Mouse (Mus musculus) cerebellum, adult 18-20 months (tissue): ENCODE data around the gene Sorbs2.

Source experiments
- DNase-seq, 2 experiments: peaks; one replicate each; pipeline ENCODE4 v3.0.0; 2021

Sorbs2 gene

GRCm38 (mm10) chr8:45762982-45763689 lies 255.5 kb downstream of the Sorbs2 start:
- DNase-seq = no peak

DNA sequence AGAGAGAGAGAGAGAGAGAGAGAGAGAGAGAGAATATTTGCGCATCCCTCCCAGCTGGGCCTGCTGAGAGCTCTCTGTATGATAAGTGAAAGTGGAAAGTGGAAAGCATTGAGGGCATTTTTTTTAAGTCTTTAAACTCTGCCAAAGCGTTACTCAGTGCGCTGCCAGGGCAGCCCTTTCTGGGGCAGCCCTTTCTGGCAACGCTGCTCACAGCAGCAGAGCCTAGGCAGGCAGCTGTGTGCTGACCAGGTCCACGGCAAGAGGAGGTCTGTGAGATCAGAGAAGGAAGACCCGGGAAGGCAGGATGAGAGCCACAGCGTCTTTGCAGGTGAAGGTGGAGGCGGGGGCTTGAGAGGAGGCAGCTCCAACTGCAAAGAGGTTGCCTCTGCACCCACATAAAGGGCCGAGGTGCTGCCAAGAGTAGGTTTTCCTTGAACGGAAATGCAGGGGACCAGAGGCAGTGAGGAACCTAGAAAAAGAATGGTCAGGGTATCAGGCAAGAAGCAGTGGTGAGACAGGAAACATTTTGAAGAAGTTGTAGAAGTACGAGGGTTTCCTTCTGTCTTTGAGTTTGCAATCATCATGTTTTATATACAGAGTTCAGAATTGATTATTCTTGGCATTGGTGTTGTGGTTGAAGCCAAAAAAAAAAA lies 256.2 kb downstream of the Sorbs2 start:
- DNase-seq = no peak

DNA sequence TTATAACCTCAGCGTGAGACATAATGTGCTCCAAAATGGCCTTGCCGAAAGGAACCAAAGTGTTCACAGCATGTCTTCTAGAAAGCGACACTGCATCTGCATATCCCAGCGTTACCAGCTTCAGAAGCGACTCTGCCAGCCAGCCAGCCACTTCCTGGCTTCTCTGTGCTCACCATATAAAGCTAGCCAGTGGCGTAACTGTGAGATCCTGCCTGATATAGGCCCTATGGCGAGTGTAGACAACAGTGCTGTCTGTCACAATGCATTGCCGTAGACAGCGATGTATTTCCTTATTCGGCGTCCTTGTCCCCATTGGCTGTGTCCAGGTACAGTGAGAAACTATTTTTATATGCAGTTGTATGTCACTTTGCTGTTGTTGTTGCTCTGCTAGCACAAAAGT lies 258.6 kb downstream of the Sorbs2 start:
- DNase-seq = no peak

DNA sequence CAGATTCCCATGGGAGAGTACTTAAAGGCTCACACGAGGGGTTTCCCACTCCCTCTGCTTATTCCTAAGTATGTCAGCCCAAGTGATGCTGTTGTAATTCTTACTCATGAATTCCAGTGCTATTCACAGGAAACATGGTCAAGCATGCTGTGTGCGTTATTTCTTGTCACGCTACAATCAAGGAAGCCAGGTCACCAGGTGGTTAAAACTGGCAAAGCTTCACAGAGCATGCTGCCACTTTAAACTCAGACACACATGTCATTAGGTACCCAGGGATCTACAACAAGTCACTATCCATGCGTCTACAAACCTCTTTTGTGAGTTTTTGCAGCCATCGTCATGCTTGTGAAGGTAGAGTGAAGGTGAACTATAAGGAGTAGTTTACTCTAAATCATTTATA lies 267.3 kb downstream of the Sorbs2 start:
- DNase-seq = no peak

DNA sequence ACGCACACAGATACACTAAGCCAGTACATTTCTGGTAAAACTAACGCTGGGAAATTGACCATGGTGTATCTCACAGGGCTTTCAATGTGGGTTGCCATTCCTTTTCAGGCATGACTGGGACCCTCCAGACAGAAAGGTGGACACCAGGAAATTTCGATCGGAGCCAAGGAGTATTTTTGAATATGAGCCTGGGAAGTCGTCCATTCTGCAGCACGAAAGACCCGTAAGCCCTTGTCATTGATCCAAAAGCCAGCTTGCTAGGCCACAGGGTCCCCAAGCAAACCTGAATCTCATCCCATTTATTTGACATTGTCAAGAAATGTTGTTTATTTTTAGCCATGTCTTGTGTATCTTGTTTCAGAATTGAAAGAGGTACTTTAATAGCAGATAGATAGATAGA lies 267.9 kb downstream of the Sorbs2 start:
- no peak for DNase-seq

GRCm38 (mm10) chr8:45776366-45776765 lies 268.8 kb downstream of the Sorbs2 start:
- no peak for DNase-seq

GRCm38 (mm10) chr8:45776977-45777376 lies 269.4 kb downstream of the Sorbs2 start:
- DNase-seq = no peak

DNA sequence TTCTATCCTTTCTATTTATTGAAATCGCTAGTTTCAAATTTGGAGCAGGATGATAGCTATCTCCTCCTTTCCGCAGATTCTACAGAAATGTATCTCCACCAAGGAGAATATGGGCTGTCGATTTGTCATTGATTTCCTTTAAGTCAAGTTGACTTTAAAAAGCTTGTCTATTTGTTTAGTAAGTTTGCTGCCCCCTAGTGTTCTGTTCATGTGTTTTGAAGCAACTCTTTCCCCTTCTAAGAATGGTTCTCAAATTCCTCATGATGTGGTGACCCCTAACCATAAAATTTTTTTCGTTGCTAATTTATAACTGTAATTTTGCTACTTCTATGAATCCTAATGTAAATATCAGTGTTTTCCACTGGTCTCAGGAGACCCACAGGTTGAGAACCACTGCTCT lies 273.0 kb downstream of the Sorbs2 start:
- peak; percentile 13 to 29 for DNase-seq

DNA sequence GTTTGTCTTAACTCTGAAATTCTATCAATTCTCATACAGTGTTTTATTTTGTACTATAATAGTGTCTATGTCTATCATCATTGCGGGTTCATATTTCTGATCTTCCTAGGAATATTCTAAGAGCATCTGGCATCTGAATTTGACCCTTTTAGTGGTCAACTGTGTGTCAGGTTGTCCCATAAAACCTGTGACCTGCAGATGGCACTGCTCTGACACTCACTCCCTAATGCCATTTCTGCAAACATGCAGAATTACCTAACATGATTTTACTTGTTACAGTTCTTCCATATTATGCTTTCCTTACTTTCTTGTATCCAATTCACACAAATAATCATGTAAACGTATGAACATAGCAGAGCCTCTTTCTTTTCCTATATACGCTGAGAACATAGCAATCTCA lies 281.0 kb downstream of the Sorbs2 start:
- no peak for DNase-seq

- DNase-seq = no peak
These were observed 287.3 kb downstream of the Sorbs2 start for GRCm38 (mm10) chr8:45794847-45795246.

DNA sequence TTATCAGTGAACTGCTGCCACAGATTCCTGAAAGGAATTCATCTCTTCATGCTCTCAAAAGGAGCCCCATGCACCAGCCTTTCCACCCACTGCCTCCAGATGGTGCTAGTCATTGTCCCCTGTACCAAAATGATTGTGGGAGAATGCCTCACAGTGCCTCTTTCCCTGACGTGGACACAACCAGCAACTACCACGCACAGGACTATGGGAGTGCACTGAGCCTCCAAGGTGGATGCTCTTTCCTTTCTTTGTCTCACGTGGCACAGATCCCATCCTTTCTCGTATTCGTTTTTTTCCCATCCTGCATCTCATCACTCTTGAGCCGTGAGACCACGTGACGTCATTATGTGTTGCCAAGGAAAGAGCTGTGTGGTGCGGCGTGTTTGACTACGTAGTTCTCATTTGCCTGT lies 288.7 kb downstream of the Sorbs2 start:
- DNase-seq = peak; percentile 19 to 48

DNA sequence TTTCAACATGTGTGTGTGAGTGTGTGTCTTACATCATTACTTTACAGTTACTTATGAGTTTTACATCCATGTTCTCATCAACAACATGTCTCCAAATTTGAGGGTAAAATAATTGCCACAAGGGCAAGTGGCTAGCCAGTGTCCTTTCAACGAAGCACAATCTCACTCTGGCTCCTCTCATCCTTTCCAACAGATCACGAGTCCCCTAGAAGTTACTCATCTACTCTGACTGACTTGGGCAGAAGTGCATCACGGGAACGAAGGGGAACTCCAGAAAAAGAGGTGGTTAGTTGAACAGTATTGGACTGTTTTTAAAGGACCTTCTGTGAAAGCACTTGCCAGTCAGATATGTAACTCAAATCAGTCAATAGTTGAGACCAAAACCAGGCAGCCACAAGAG lies 291.9 kb downstream of the Sorbs2 start:
- no peak for DNase-seq

GRCm38 (mm10) chr8:45808597-45808996 lies 301.0 kb downstream of the Sorbs2 start:
- DNase-seq = no peak

DNA sequence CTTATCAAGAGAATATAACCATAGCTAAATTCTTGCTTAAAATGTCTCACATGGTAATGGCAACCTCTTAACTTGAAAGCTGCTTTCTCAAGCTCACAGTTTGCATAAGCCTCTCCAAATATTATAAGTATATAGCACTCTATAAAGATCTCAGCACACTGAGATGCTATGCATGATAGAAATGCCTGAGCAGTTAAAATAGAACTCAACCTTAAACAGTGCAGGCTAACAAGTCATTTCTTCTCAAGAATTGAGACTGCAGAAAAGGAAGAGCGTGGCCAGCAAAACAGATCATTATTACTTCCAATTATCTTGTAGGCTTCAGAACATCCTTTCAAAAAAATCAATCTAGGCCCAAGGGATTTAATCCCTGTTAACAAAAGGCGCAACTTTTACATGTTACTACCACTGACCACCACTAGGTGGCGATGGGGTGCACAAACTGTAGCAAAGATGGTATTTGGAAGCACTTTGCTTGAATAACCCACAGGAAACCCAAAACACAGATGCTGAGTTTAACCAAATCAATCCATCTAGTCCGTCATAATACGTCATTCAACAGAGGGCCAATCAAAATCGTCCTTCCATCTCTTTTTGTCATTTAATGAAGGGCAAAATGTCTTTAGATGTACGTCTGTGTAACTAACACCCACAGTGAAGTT lies 309.3 kb downstream of the Sorbs2 start:
- DNase-seq = peak; percentile 44 to 62

DNA sequence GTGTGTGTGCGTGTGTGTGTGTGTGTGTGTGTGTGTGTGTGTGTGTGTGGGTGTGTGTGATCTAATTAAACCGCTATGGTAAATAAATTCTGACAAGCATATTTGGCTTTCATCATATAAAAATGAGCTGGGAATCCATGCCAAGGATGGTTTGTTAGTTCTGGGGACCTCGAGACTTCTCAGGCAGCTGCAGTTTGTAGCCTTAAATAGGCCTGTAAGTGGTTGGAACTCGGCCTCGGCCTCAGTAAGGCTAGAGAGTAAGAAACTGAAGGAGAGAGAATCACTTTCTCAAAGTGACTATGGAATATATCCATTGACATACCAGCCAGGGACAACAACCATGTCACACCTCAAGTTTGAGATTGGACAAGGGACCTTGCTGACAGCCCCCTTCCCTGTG lies 314.1 kb downstream of the Sorbs2 start:
- DNase-seq = no peak

- DNase-seq = no peak
These were observed 322.5 kb downstream of the Sorbs2 start for GRCm38 (mm10) chr8:45829985-45830548.

- no peak for DNase-seq
These were observed 326.3 kb downstream of the Sorbs2 start for GRCm38 (mm10) chr8:45833896-45834295.

- DNase-seq = no peak
These were observed 335.7 kb downstream of the Sorbs2 start for GRCm38 (mm10) chr8:45843306-45843705.

DNA sequence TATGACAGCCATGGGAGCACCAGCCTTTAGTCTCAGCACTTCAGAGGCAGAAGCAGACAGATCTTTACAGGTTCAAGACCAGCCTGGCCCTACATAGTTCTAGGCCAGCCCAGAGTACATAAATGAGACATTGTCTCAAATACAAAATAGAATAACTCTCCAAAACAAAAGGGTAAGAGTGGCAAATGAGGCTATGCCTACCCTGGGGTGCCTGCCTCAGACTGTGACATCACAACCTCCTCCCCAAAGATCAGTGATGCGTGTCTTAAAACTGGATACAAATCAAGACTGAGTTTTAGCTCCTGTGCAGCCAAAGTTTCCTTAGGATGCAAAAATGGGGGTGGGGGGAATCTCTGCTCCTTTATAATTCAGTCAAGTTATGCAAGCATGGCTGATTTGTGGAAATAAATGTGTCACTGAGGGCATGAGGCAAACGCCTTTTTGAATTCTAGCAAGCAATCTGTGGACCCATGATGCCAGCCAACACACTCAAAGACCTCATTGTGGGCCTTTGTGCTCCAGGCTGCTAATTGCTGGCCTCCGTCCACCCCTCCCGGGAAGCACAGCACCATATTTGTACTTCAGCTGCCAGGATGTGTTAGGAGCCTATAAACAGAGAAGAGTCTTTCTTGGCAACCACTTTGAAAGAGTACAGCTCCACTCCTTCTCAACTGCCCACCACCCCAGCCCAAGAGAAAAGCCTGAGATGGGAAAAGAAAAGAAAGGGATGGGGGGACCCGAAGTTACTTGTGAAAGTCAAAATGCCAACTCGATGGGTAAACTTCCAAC lies 336.7 kb downstream of the Sorbs2 start:
- peak; percentile 36 to 38 for DNase-seq

DNA sequence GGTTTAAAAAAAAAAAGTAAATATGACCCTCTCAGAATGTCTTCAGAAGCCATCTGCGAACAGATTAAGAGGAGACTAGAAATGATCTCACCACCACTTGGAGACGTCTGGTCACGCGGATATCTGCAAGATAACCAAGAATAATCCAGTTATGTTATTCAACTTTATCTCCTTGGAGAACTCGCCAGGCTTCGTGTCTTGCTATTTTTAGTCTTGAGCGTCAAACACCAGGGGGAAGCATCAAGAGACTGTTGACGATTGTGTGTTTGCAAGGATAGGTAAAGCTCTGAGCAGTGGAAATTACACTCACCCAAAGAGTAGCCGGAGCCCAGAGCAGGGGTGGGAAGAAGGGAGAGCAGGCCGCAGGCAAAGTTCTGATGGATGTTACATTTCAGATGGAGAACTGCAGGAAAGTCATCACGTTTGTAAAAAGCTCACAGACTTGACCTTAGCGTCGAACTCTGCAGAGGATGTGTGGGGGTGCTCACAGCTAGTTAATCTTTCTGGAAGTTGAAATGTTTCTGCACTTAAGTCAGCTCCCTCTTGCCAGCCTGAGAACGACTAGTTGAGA lies 337.4 kb downstream of the Sorbs2 start:
- DNase-seq = no peak

GRCm38 (mm10) chr8:45845906-45846305 lies 338.3 kb downstream of the Sorbs2 start:
- DNase-seq = no peak

GRCm38 (mm10) chr8:45855118-45855517 lies 347.5 kb downstream of the Sorbs2 start:
- DNase-seq = no peak

GRCm38 (mm10) chr8:45857734-45858133 lies 350.1 kb downstream of the Sorbs2 start:
- no peak for DNase-seq
